Mouse (Mus musculus) heart, embryonic 11.5 days (tissue): ENCODE results near the gene Ssc5d. TPM values are rescaled to one million over a fixed set of nuclear protein-coding genes. Genes with fewer than 3 reads are reported as not detected.

Experiments
- polyA plus RNA-seq: library from polyadenylated mRNA; unstranded; fragments of >200 nt; fragmentation: Nextera tagmentation; extraction: Ambion mirVana; gene quantifications from 2 replicates; pipeline ENCODE4 v1.2.1, GENCODE M21; 2014

Gene Ssc5d
- polyA plus RNA-seq, 1 experiment from 2014 or later, result 0.53 TPM

Other genes starting within 250 kb of the Ssc5d start
- 81.5 and 83.7 TPM in 2 replicates for gene Hspbp1, start 240.7 kb upstream of the Ssc5d start, polyA plus RNA-seq
- gene Brsk1, start 235.2 kb upstream of the Ssc5d start, polyA plus RNA-seq, result 1.7 TPM in 2 replicates
- not detected in 2 replicates for gene Tmem150b, start 200.5 kb upstream of the Ssc5d start, polyA plus RNA-seq
- 58.6 and 63.5 TPM in 2 replicates for gene Kmt5c, start 185.7 kb upstream of the Ssc5d start, polyA plus RNA-seq
- 32.9 and 42.4 TPM in 2 replicates for gene Cox6b2, start 172.7 kb upstream of the Ssc5d start, polyA plus RNA-seq
- gene Fam71e2, start 154.5 kb upstream of the Ssc5d start, polyA plus RNA-seq, result not detected in 2 replicates
- gene Il11, start 142.9 kb upstream of the Ssc5d start, polyA plus RNA-seq, result not detected in 2 replicates
- gene Tmem190, start 142.8 kb upstream of the Ssc5d start, polyA plus RNA-seq, result not detected in 2 replicates
- 2.2 and 2.4 TPM in 2 replicates for gene Tmem238, start 136.1 kb upstream of the Ssc5d start, polyA plus RNA-seq
- 143 and 156 TPM in 2 replicates for gene Rpl28, start 132.9 kb upstream of the Ssc5d start, polyA plus RNA-seq
- 317 and 378 TPM in 2 replicates for gene Ube2s, start 113.2 kb upstream of the Ssc5d start, polyA plus RNA-seq
- 0.09 TPM in 1 of 2 replicates, not detected in the other for gene Shisa7, start 81.1 kb upstream of the Ssc5d start, polyA plus RNA-seq
- 2.9 and 3.3 TPM in 2 replicates for gene Isoc2b, start 55.5 kb upstream of the Ssc5d start, polyA plus RNA-seq
- gene Isoc2a, start 48.6 kb upstream of the Ssc5d start, polyA plus RNA-seq, result 0.59 and 1.1 TPM in 2 replicates
- 0.17 and 0.20 TPM in 2 replicates for gene Gm36210, start 19.3 kb upstream of the Ssc5d start, polyA plus RNA-seq
- gene Zfp628, start 10.6 kb upstream of the Ssc5d start, polyA plus RNA-seq, result 2.6 and 2.8 TPM in 2 replicates
- 4.7 and 5.0 TPM in 2 replicates for gene Nat14, start 3.8 kb upstream of the Ssc5d start, polyA plus RNA-seq
- gene Sbk2, start 38.6 kb downstream of the Ssc5d start, polyA plus RNA-seq, result 3.3 and 5.4 TPM in 2 replicates
- gene Sbk3, start 45.4 kb downstream of the Ssc5d start, polyA plus RNA-seq, result 0.44 and 0.49 TPM in 2 replicates
- gene Zfp579, start 70.4 kb downstream of the Ssc5d start, polyA plus RNA-seq, result 32.5 and 38.8 TPM in 2 replicates
- gene Zfp524, start 88.6 kb downstream of the Ssc5d start, polyA plus RNA-seq, result 10.2 and 11.0 TPM in 2 replicates
- gene Fiz1, start 88.9 kb downstream of the Ssc5d start, polyA plus RNA-seq, result 25.5 and 25.9 TPM in 2 replicates
- gene Gm44973, start 89.7 kb downstream of the Ssc5d start, polyA plus RNA-seq, result 0.89 TPM in 1 of 2 replicates, not detected in the other
- 3.4 and 5.5 TPM in 2 replicates for gene Zfp865, start 94.6 kb downstream of the Ssc5d start, polyA plus RNA-seq
- gene Ccdc106, start 94.8 kb downstream of the Ssc5d start, polyA plus RNA-seq, result 1.5 and 2.9 TPM in 2 replicates
- gene 4632433K11Rik, start 108.3 kb downstream of the Ssc5d start, polyA plus RNA-seq, result not detected in 2 replicates
- gene Zfp784, start 112.7 kb downstream of the Ssc5d start, polyA plus RNA-seq, result 3.4 and 4.2 TPM in 2 replicates
- 14.7 and 17.8 TPM in 2 replicates for gene Zfp580, start 125.8 kb downstream of the Ssc5d start, polyA plus RNA-seq
- 84.0 and 85.5 TPM in 2 replicates for gene U2af2, start 136.4 kb downstream of the Ssc5d start, polyA plus RNA-seq
- 47.0 and 48.1 TPM in 2 replicates for gene Epn1, start 154.4 kb downstream of the Ssc5d start, polyA plus RNA-seq
- not detected in 2 replicates for gene Rfpl4, start 191.2 kb downstream of the Ssc5d start, polyA plus RNA-seq
- gene Rasl2-9, start 200.2 kb downstream of the Ssc5d start, polyA plus RNA-seq, result 1.3 and 1.8 TPM in 2 replicates
- not detected in 2 replicates for gene Vmn1r55, start 223.9 kb downstream of the Ssc5d start, polyA plus RNA-seq